ENCODE assay signal across 8 mouse cellular contexts in the genomic region with DNA sequence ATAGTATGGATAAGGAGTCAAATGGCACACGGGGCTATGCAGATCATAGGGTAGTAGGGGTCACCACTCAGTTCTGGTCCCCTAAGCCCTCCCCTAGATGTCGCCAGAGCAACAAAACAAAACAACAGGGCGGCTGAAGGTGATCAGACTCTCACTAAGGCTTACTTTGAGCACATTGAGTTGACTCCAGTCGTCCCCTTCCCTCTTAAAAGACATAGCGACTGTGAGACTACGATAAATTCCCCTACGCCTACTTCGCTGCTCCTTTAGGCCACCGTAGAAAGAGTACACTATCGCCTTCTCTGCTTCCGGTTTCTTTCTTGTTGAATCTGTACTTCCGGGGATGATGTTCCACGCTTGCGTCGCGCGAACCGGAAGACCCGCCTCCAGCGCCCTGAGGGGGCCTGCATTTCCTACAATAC. TPM values are rescaled to one million over a fixed set of nuclear protein-coding genes. Genes with fewer than 3 reads are reported as not detected.
A peak's percentile ranks its signal among the peaks of the same experiment; 100 is the strongest.
DNase-seq lines count a peak whose midpoint lies in the region; ATAC-seq lines count a peak whose summit lies in the region.

Gene Scnm1, minus strand, starts transcription at position 332 of the 422 bp plus-strand sequence.
Gene Lysmd1, plus strand, starts transcription at position 409 of the 422 bp plus-strand sequence.

- ATAC-seq in megakaryocyte progenitor cell, adult 5-6 weeks (replicated peaks; ENCODE audit: poor library complexity), result peak; percentile 87

- DNase-seq in adrenal gland, adult (ENCODE audit: inconsistent age in 2 of 2, low spot score in 1 of 2), result peak; percentile 93 to 96
- peak; percentile 97 for DNase-seq in embryo, embryonic 10 days (ENCODE audit: low spot score)
- peak; percentile 79 for DNase-seq in gastrocnemius, postnatal 10 days
- DNase-seq in induced T-regulatory cell, adult 2 months (ENCODE audit: low read depth), result peak; percentile 96
- DNase-seq in left cerebral cortex, adult 9 months (ENCODE audit: low spot score in 2 of 2), result peak; percentile 93 to 95
- DNase-seq in right cerebral cortex, postnatal 14 days, result peak; percentile 81
- peak; percentile 91 for DNase-seq in yolk sac, embryonic 10.5 days (ENCODE audit: low spot score)

RNA-seq across cellular contexts. Expression of gene Scnm1, which starts in this region (rescaled TPM):
- 10 to 100 TPM; 35.5 to 40.8 TPM for total RNA-seq in gastrocnemius, postnatal 10 days (2021)
- total RNA-seq in megakaryocyte progenitor cell, adult 5-6 weeks (2015), result 43.4 and 45.8 TPM in 2 replicates
- total RNA-seq in megakaryocyte progenitor cell, adult 5-6 weeks (2017), result 66.0 and 85.7 TPM in 2 replicates

RNA-seq across cellular contexts. Expression of gene Lysmd1, which starts in this region (rescaled TPM):
- 1 to 10 TPM; 6.0 to 6.7 TPM for total RNA-seq in gastrocnemius, postnatal 10 days (2021)
- total RNA-seq in megakaryocyte progenitor cell, adult 5-6 weeks (2015), result 3.1 and 3.6 TPM in 2 replicates
- 3.8 and 4.3 TPM in 2 replicates for total RNA-seq in megakaryocyte progenitor cell, adult 5-6 weeks (2017)

Comparison
In these comparisons a context has a peak if more than half of its experiments do, and no peak if none do; other contexts are left out.
1. Peak in every context shown above with its lines: DNase-seq and ATAC-seq.